Mouse (Mus musculus) liver, embryonic 12.5 days (tissue): ENCODE measurements around the gene Anks3. TPM values are rescaled to one million over a fixed set of nuclear protein-coding genes. Genes with fewer than 3 reads are reported as not detected.

Experiments used
- ATAC-seq: fragments of 200-750 bp; cut with Nextera tagmentation; 2 replicates; pipeline ENCODE4 v1.8.0; 2017; ENCODE audit warnings: moderate number of reproducible peaks, mild to moderate bottlenecking, moderate library complexity
- H3K27ac ChIP-seq: fragments of 300-500 bp; sonication (generic); 2 replicates; pipeline ENCODE4 v1.5.1; 2016; ENCODE audit warnings: mild to moderate bottlenecking
- H3K27me3 ChIP-seq: fragments of 300-500 bp; sonication (generic); replicated peaks from 2 replicates; pipeline ENCODE4 v1.6.1; 2016; ENCODE audit warnings: mild to moderate bottlenecking, moderate library complexity
- H3K36me3 ChIP-seq: fragments of 300-500 bp; sonication (generic); 2 replicates; pipeline ENCODE4 v1.6.1; 2016; ENCODE audit warnings: mild to moderate bottlenecking, moderate library complexity
- H3K4me1 ChIP-seq: fragments of 300-500 bp; sonication (generic); 2 replicates; pipeline ENCODE4 v1.6.1; 2016
- H3K4me2 ChIP-seq: fragments of 300-500 bp; sonication (generic); 2 replicates; pipeline ENCODE4 v1.6.1; 2016; ENCODE audit warnings: mild to moderate bottlenecking, moderate library complexity
- H3K4me3 ChIP-seq: fragments of 300-500 bp; sonication (generic); 2 replicates; pipeline ENCODE4 v1.5.1; 2016; ENCODE audit warnings: mild to moderate bottlenecking, moderate library complexity
- H3K9ac ChIP-seq: fragments of 300-500 bp; sonication (generic); 2 replicates; pipeline ENCODE4 v1.6.1; 2016; ENCODE audit warnings: mild to moderate bottlenecking, moderate library complexity
- H3K9me3 ChIP-seq: fragments of 300-500 bp; sonication (generic); replicated peaks from 2 replicates; pipeline ENCODE4 v1.6.1; 2016; ENCODE audit warnings: mild to moderate bottlenecking, moderate library complexity
- WGBS: fragments of 180-500 bp; shearing (Covaris S2); methylation state at CpG from one replicate; pipeline ENCODE4 v1.1.7; 2016; ENCODE audit not compliant: insufficient replicate concordance; 5-methylcytosine and 5-hydroxymethylcytosine counted together
- polyA plus RNA-seq: library from polyadenylated mRNA; unstranded; fragments of >200 nt; fragmentation: Nextera tagmentation; extraction: Ambion mirVana; gene quantifications from 2 replicates; pipeline ENCODE4 v1.2.1, GENCODE M21; 2016

The Anks3 gene
- polyA plus RNA-seq, 1 experiment from 2014 or later, result 16.8 TPM

DNA sequence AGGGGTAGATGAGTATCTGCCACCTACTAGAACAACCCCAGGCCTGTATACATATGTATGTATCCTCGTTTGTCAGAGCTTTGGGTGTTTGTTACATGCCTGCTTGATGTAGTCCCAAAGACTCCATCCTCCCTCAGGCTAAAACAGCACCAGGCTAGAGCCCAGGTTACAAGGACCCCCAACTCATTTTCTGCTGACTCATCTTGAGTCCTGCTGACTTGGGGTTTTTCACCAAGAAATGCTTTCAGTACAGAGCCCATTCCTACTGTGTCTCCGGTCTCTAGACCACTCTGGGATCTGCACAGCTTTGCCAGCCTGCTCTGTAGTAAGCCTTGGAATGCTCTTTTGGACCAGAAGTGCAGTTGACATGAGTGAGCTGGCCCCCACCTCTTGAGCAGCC lies 47.4 kb downstream of the Anks3 start:
- Histone ChIP-seq H3K4me1 (peaks cover 15% of the 10 kb centered on the region), H3K4me3 (no peak overlapping the region), H3K4me2 (no peak overlapping the region), H3K9ac (no peak overlapping the region), H3K9me3 (no peaks in the 10 kb centered on the region), H3K36me3 (peaks cover 30% of the 10 kb centered on the region), H3K27ac (no peak overlapping the region), H3K27me3 (no peaks in the 10 kb centered on the region)
- WGBS, result 61% methylated on average over 2 of the region's 2 CpGs
- no peak for ATAC-seq

DNA sequence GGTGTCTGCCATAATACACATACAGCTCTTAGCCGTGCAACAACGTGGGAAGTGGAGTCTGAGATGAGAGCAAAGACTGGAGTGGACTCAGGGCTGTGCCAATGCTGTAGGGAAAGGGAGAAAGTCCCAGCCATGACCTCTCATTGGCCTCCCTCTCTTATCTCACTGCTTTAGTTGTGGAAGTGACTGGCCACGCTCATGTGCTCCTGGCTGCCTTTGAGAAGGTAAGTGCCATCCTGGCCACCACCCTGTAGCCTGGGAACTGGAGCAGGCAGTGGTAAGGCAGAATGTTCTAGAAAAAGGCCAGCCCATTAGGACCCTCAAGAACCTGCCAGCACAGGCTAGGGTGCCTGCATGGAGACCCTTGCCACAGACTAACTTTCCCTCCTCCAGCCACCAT lies 48.1 kb downstream of the Anks3 start:
- WGBS, result 67% methylated on average over 3 of the region's 3 CpGs
- H3K4me2 ChIP-seq, result no peak overlapping the region
- H3K4me3 ChIP-seq, result no peak overlapping the region
- H3K9me3 ChIP-seq, result no peaks in the 10 kb centered on the region
- no peak for ATAC-seq
- H3K27ac ChIP-seq, result no peak overlapping the region
- H3K4me1 ChIP-seq, result peaks cover 15% of the 10 kb centered on the region
- H3K27me3 ChIP-seq, result no peaks in the 10 kb centered on the region
- peaks cover 37% of the 10 kb centered on the region for H3K36me3 ChIP-seq
- H3K9ac ChIP-seq, result no peak overlapping the region

GRCm38 (mm10) chr16:4913783-4914735 lies 49.9 kb downstream of the Anks3 start:
- Histone ChIP-seq H3K27me3 (no peaks in the 10 kb centered on the region), H3K4me1 (peaks cover 15% of the 10 kb centered on the region), H3K4me2 (peak overlapping the region; percentile 30), H3K4me3 (no peak overlapping the region), H3K36me3 (peaks cover 55% of the 10 kb centered on the region), H3K9me3 (no peaks in the 10 kb centered on the region), H3K9ac (no peak overlapping the region), H3K27ac (peak overlapping the region; percentile 49)
- peak; percentile 31 for ATAC-seq
- WGBS, result 34% methylated on average over 12 of the region's 12 CpGs

DNA sequence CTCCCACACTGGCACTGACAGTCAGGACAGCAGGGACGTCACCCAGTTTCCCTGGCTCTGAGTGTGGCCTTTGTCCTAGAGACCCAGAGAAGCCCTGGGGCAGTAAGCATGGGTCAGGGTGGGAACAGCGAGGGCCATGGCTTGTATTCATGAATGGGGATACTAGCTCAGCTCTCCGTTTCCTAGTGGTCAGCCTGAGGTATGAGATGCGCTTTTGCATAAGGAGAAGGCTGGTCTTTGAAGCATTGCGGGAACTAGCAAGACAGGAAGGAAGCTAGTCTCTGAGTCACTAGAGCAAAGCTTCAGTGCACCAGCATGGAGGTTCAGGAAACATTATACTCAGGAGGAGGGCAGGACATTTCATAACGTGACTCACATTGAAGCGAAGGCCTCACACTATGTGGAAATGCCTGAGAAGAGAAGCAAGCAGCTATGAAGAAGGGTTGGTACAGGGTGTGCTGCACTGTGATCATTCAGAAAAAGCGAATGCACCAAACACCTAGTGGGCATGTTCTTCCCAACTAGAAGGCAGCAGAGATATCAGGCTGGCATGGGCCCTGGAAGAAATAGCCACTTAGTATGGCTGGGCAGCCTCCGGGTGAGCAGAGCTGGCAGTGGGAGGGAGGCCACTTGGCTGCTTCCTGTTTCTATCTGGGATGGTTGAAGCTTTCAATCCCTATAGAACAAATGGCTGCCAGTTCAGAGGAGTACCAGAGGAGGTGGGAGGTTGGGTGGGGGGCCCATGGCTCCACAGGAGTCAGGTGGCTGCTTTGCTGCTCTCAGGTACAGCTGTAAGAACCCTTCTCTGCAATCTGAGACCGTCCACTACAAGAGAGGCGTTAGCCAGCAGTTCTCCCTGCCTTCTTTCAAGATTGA lies 50.9 kb downstream of the Anks3 start:
- H3K4me1 ChIP-seq, result peaks cover 17% of the 10 kb centered on the region
- no peaks in the 10 kb centered on the region for H3K27me3 ChIP-seq
- no peak overlapping the region for H3K4me3 ChIP-seq
- 54% methylated on average over 11 of the region's 11 CpGs for WGBS
- peaks cover 56% of the 10 kb centered on the region for H3K36me3 ChIP-seq
- no peak overlapping the region for H3K9ac ChIP-seq
- peak; percentile 14 for ATAC-seq
- H3K9me3 ChIP-seq, result no peaks in the 10 kb centered on the region
- peak overlapping the region; percentile 30 for H3K4me2 ChIP-seq
- peak overlapping the region; percentile 49 for H3K27ac ChIP-seq

GRCm38 (mm10) chr16:4912074-4912648 lies 51.8 kb downstream of the Anks3 start:
- peak; percentile 18 for ATAC-seq
- Histone ChIP-seq H3K4me3 (no peak overlapping the region), H3K36me3 (peaks cover 59% of the 10 kb centered on the region), H3K4me1 (peaks cover 26% of the 10 kb centered on the region), H3K27me3 (no peaks in the 10 kb centered on the region), H3K4me2 (no peak overlapping the region), H3K9ac (no peak overlapping the region), H3K27ac (peak overlapping the region; percentile 23; the same call in 1 of the 2 replicates), H3K9me3 (no peaks in the 10 kb centered on the region)
- WGBS, result 63% methylated on average over 10 of the region's 10 CpGs

DNA sequence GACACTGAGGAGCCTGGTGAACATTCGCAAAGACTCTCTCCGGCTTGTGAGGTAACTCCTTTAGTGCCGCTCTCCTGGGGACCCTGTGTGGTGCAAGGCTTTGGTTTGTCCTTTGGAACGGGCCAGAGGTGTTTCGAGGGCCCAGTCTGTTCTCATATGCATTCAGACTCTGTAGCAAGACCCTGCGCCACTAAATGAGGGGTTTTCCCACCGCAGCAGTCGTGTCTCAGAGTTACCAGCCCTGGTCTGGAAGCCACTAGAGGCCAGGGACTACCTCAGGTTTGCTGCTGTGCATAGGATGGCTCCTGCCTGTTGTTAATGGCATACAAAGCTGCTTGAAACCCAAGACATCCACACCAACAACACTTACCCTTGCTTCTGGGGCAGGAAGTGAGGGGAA lies 53.2 kb downstream of the Anks3 start:
- no peak overlapping the region for H3K27ac ChIP-seq
- peaks cover 49% of the 10 kb centered on the region for H3K36me3 ChIP-seq
- no peaks in the 10 kb centered on the region for H3K27me3 ChIP-seq
- no peak overlapping the region for H3K4me2 ChIP-seq
- ATAC-seq, result no peak
- H3K9ac ChIP-seq, result no peak overlapping the region
- H3K9me3 ChIP-seq, result no peaks in the 10 kb centered on the region
- no peak overlapping the region for H3K4me3 ChIP-seq
- H3K4me1 ChIP-seq, result peaks cover 26% of the 10 kb centered on the region
- 87% methylated on average over 8 of the region's 8 CpGs for WGBS

- H3K27me3 ChIP-seq, result no peaks in the 10 kb centered on the region
- WGBS, result 91% methylated on average over 2 of the region's 2 CpGs
- peaks cover 36% of the 10 kb centered on the region for H3K4me1 ChIP-seq
- H3K36me3 ChIP-seq, result peaks cover 41% of the 10 kb centered on the region
- no peak overlapping the region for H3K4me3 ChIP-seq
- ATAC-seq, result no peak
- no peak overlapping the region for H3K27ac ChIP-seq
- no peak overlapping the region for H3K9ac ChIP-seq
- H3K9me3 ChIP-seq, result no peaks in the 10 kb centered on the region
- H3K4me2 ChIP-seq, result no peak overlapping the region
Observed at GRCm38 (mm10) chr16:4909745-4910144, 54.3 kb downstream of the Anks3 start.

GRCm38 (mm10) chr16:4907972-4908371 lies 56.0 kb downstream of the Anks3 start:
- Histone ChIP-seq H3K4me2 (peak overlapping the region; percentile 26; the same call in 1 of the 2 replicates), H3K27me3 (no peaks in the 10 kb centered on the region), H3K9ac (no peak overlapping the region), H3K4me1 (peaks cover 42% of the 10 kb centered on the region), H3K27ac (no peak overlapping the region), H3K36me3 (peaks cover 41% of the 10 kb centered on the region), H3K4me3 (no peak overlapping the region), H3K9me3 (no peaks in the 10 kb centered on the region)
- peak; percentile 62 for ATAC-seq
- 36% methylated on average over 5 of the region's 5 CpGs for WGBS

- no peak overlapping the region for H3K4me2 ChIP-seq
- H3K4me3 ChIP-seq, result no peak overlapping the region
- H3K9me3 ChIP-seq, result no peaks in the 10 kb centered on the region
- no peak overlapping the region for H3K9ac ChIP-seq
- H3K27me3 ChIP-seq, result no peaks in the 10 kb centered on the region
- peaks cover 37% of the 10 kb centered on the region for H3K36me3 ChIP-seq
- ATAC-seq, result 0 out of 2 replicates have a peak, but pooled peaks have one; percentile 17
- H3K4me1 ChIP-seq, result peaks cover 38% of the 10 kb centered on the region
- H3K27ac ChIP-seq, result no peak overlapping the region
- 54% methylated on average over 2 of the region's 2 CpGs for WGBS
Observed at GRCm38 (mm10) chr16:4907386-4907785, 56.6 kb downstream of the Anks3 start.

GRCm38 (mm10) chr16:4906559-4906958 lies 57.4 kb downstream of the Anks3 start:
- Histone ChIP-seq H3K4me1 (peaks cover 32% of the 10 kb centered on the region), H3K4me2 (no peak overlapping the region), H3K27me3 (no peaks in the 10 kb centered on the region), H3K9me3 (no peaks in the 10 kb centered on the region), H3K4me3 (no peak overlapping the region), H3K27ac (no peak overlapping the region), H3K9ac (no peak overlapping the region), H3K36me3 (peaks cover 28% of the 10 kb centered on the region)
- no peak for ATAC-seq

DNA sequence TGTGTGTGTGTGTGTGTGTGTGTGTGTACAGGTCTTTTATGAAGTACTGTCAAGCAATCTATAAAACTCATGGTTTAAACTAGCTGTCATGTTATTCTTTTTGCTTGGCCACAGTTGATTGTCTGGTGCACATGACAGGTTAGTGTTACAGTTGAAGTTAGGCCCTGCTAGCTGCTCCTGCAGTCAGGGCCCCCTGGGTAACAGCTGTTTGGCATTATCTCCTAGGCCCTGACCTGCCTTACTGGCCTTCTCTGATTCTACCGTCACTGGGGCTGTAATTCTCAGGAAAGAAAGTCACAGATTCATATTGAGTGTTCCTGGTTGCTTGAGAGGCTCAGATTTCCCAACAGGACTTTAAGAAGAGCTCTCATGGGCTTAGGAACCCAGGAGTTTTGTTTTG lies 58.4 kb downstream of the Anks3 start:
- Histone ChIP-seq H3K9me3 (no peaks in the 10 kb centered on the region), H3K36me3 (peaks cover 19% of the 10 kb centered on the region), H3K4me2 (no peak overlapping the region), H3K9ac (no peak overlapping the region), H3K4me1 (peaks cover 32% of the 10 kb centered on the region), H3K27ac (no peak overlapping the region), H3K4me3 (no peak overlapping the region), H3K27me3 (no peaks in the 10 kb centered on the region)
- no peak for ATAC-seq
- 29% methylated on average over 1 of the region's 1 CpGs for WGBS

- no peak overlapping the region for H3K4me2 ChIP-seq
- no peak overlapping the region for H3K27ac ChIP-seq
- H3K36me3 ChIP-seq, result peaks cover 13% of the 10 kb centered on the region
- no peaks in the 10 kb centered on the region for H3K9me3 ChIP-seq
- WGBS, result 86% methylated on average over 3 of the region's 3 CpGs
- ATAC-seq, result no peak
- no peak overlapping the region for H3K9ac ChIP-seq
- H3K4me3 ChIP-seq, result no peak overlapping the region
- H3K4me1 ChIP-seq, result peaks cover 32% of the 10 kb centered on the region
- H3K27me3 ChIP-seq, result no peaks in the 10 kb centered on the region
Observed at GRCm38 (mm10) chr16:4904878-4905277, 59.1 kb downstream of the Anks3 start.
